Mouse (Mus musculus) kidney, postnatal 0 days (tissue): ENCODE measurements around the gene Tlr2. TPM values are rescaled to one million over a fixed set of nuclear protein-coding genes. Genes with fewer than 3 reads are reported as not detected.

Experiments
- ATAC-seq: fragments of 200-750 bp; cut with Nextera tagmentation; replicated peaks from 2 replicates; pipeline ENCODE4 v1.8.0; 2017; ENCODE audit warnings: low read depth, moderate number of reproducible peaks, moderate TSS enrichment, moderate library complexity; ENCODE audit not compliant: low FRiP score
- DNase-seq: peaks from one replicate; pipeline ENCODE4 v3.0.0-alpha.2; 2016; ENCODE audit warnings: low spot score
- H3K27ac ChIP-seq: fragments of 300-500 bp; sonication (generic); 2 replicates; pipeline ENCODE4 v1.5.1; 2014; ENCODE audit warnings: mild to moderate bottlenecking
- H3K27me3 ChIP-seq: fragments of 300-500 bp; sonication (generic); 2 replicates; pipeline ENCODE4 v1.6.1; 2014; ENCODE audit warnings: low read length, mixed read lengths; ENCODE audit not compliant: insufficient read depth
- H3K36me3 ChIP-seq: fragments of 300-500 bp; sonication (generic); 2 replicates; pipeline ENCODE4 v1.6.1; 2014; ENCODE audit warnings: low read length, mixed read lengths; ENCODE audit not compliant: insufficient read depth
- H3K4me1 ChIP-seq: fragments of 300-500 bp; sonication (generic); replicated peaks from 2 replicates; pipeline ENCODE4 v1.6.1; 2014; ENCODE audit warnings: antibody characterized with exemption, low read length, mixed read lengths; ENCODE audit not compliant: insufficient read depth
- H3K4me2 ChIP-seq: fragments of 300-500 bp; sonication (generic); 2 replicates; pipeline ENCODE4 v1.6.1; 2014; ENCODE audit warnings: mild to moderate bottlenecking, low read length, moderate library complexity, mixed read lengths
- H3K4me3 ChIP-seq: fragments of 300-500 bp; sonication (generic); replicated peaks from 2 replicates; pipeline ENCODE4 v1.5.1; 2014; ENCODE audit warnings: low read depth, low read length
- H3K9ac ChIP-seq: fragments of 300-500 bp; sonication (generic); 2 replicates; pipeline ENCODE4 v1.6.1; 2014; ENCODE audit warnings: low read depth, low read length
- H3K9me3 ChIP-seq: fragments of 300-500 bp; sonication (generic); replicated peaks from 2 replicates; pipeline ENCODE4 v1.6.1; 2016; ENCODE audit warnings: low read length, inconsistent platforms, mixed read lengths
- CTCF ChIP-seq: IDR thresholded peaks from 2 replicates; pipeline ENCODE4 v1.5.1; 2016; ENCODE audit warnings: antibody characterized with exemption, low read depth, mild to moderate bottlenecking, moderate library complexity
- WGBS: fragments of 180-500 bp; shearing (Covaris S2); extraction: QIAGEN DNeasy Blood & Tissue Kit; methylation state at CpG from one replicate; pipeline ENCODE4 v1.1.7; 2014; 5-methylcytosine and 5-hydroxymethylcytosine counted together
- polyA plus RNA-seq: library from polyadenylated mRNA; unstranded; fragments of >200 nt; fragmentation: Nextera tagmentation; extraction: Ambion mirVana; gene quantifications from 2 replicates; pipeline ENCODE4 v1.2.1, GENCODE M21; 2015

Gene Tlr2
- polyA plus RNA-seq, 1 experiment from 2014 or later: 3.9 TPM

DNA sequence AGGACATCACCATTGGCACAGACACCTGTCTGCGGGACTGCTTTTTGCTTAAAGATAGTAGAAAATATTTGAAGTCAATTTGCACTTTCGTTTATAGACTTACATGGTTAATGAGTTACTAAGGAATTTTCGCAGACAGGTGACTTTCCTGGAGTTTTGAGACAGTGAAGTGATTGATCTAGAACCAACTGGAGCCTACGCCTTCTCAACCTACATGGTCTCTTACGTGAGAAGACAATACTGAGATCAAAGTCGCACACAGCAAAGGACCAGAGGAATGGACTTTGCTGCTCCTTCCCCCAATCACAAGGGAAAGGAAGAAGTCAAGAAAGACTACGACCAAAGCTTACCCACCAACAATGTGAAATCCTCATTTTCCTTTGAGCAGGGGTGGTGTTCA is 42.1 kb downstream of the Tlr2 start:
- WGBS: 78% methylated on average over 7 of the region's 7 CpGs
- Histone ChIP-seq H3K27ac (no peak overlapping the region), H3K4me1 (no peaks in the 10 kb centered on the region), H3K9me3 (no peaks in the 10 kb centered on the region), H3K4me2 (no peak overlapping the region), H3K36me3 (no peaks in the 10 kb centered on the region), H3K27me3 (no peaks in the 10 kb centered on the region), H3K9ac (no peak overlapping the region), H3K4me3 (no peak overlapping the region)
- no peak for DNase-seq
- TF ChIP-seq CTCF: no peak
- ATAC-seq: no peak

- no peak overlapping the region for H3K27ac ChIP-seq
- TF ChIP-seq CTCF: peak; percentile 80
- H3K9me3 ChIP-seq: no peaks in the 10 kb centered on the region
- no peaks in the 10 kb centered on the region for H3K36me3 ChIP-seq
- H3K27me3 ChIP-seq: no peaks in the 10 kb centered on the region
- H3K4me3 ChIP-seq: no peak overlapping the region
- DNase-seq (peak; percentile 78), ATAC-seq (peak; percentile 54)
- H3K4me1 ChIP-seq: no peaks in the 10 kb centered on the region
- H3K4me2 ChIP-seq: 0 out of 2 replicates have a peak overlapping the region, but pooled peaks have one; percentile 6
- WGBS: 5% methylated on average over 10 of the region's 10 CpGs
- no peak overlapping the region for H3K9ac ChIP-seq
These were observed 43.7 kb downstream of the Tlr2 start for GRCm38 (mm10) chr3:83797828-83798227.

GRCm38 (mm10) chr3:83797098-83797497 is 44.5 kb downstream of the Tlr2 start:
- H3K27me3 ChIP-seq: no peaks in the 10 kb centered on the region
- H3K9ac ChIP-seq: no peak overlapping the region
- H3K27ac ChIP-seq: no peak overlapping the region
- H3K36me3 ChIP-seq: no peaks in the 10 kb centered on the region
- TF ChIP-seq CTCF: no peak
- no peak for DNase-seq
- no peaks in the 10 kb centered on the region for H3K4me1 ChIP-seq
- no peak overlapping the region for H3K4me2 ChIP-seq
- WGBS: 55% methylated on average over 6 of the region's 6 CpGs
- no peaks in the 10 kb centered on the region for H3K9me3 ChIP-seq
- H3K4me3 ChIP-seq: no peak overlapping the region
- no peak for ATAC-seq

DNA sequence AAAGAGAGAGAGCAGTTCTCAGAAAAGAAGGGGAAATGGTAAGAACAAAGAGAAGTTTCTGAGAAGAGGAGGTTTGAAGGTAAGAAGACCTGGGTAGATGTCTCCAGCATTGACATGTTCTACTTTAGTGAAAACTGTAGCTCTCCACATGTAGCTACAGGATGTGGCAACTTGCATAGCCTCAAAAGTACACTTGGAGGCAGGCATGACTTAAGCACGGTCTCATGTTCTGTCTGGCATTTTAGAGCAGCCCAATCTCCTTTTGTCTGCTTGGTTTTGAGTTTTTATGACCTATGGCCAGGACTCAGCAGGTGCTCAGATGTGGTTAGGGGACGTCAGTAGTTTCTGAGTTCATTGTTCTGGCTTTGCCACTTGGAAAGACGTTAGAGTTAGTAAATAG is 50.1 kb downstream of the Tlr2 start:
- H3K4me1 ChIP-seq: no peaks in the 10 kb centered on the region
- ATAC-seq (no peak), DNase-seq (no peak)
- no peak overlapping the region for H3K4me2 ChIP-seq
- no peak overlapping the region for H3K4me3 ChIP-seq
- TF ChIP-seq CTCF: no peak
- H3K27ac ChIP-seq: no peak overlapping the region
- no peaks in the 10 kb centered on the region for H3K9me3 ChIP-seq
- WGBS: 71% methylated on average over 3 of the region's 3 CpGs
- no peaks in the 10 kb centered on the region for H3K36me3 ChIP-seq
- no peak overlapping the region for H3K9ac ChIP-seq
- no peaks in the 10 kb centered on the region for H3K27me3 ChIP-seq

DNA sequence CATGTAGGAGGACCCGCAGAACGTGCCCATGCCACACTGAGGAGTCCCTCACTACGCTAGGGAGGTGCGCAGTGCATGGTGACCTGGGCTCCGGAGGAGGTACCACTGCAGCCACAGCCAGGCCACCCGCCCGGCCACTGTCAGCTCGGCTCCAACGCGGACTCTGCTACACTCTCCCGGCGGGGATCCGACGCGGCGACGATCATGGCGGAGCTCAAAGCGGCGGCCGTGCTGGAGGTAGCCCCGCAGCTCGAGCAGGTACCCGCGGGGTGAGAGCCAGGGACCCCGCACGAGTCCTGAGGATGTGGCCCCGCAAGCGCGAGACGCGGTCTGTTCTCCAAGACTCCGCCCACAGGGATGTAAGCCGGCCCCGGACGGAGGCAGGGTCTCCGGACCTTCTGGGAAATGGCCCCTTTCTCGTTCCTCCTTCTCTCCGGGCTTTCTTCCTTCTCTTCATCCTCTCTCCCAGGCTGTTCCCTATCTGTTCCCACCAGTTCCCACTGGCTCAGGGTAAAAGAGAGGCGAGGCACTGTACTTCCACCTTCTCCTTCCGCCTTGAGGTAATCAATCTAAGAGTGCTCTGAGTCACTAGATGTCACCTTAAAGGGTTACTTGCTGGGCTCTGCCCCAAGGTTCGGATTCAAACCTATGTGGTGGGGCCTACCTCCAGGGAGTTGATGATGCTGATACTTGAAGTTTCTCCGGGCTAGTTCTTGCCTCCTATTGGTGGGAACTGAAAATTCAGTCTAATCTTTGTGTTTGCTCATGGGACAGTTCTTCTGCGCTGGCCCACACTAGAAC is 51.7 kb downstream of the Tlr2 start:
- Histone ChIP-seq H3K4me2 (peak overlapping the region; percentile 89), H3K27me3 (no peaks in the 10 kb centered on the region), H3K36me3 (no peaks in the 10 kb centered on the region), H3K4me1 (no peaks in the 10 kb centered on the region), H3K4me3 (peak overlapping the region; percentile 61), H3K9ac (peak overlapping the region; percentile 59), H3K9me3 (no peaks in the 10 kb centered on the region), H3K27ac (no peak overlapping the region)
- DNase-seq (peak; percentile 65), ATAC-seq (peak; percentile 63)
- 3% methylated on average over 44 of the region's 44 CpGs for WGBS
- TF ChIP-seq CTCF: peak; percentile 35; the same call in 1 of the 2 replicates

DNA sequence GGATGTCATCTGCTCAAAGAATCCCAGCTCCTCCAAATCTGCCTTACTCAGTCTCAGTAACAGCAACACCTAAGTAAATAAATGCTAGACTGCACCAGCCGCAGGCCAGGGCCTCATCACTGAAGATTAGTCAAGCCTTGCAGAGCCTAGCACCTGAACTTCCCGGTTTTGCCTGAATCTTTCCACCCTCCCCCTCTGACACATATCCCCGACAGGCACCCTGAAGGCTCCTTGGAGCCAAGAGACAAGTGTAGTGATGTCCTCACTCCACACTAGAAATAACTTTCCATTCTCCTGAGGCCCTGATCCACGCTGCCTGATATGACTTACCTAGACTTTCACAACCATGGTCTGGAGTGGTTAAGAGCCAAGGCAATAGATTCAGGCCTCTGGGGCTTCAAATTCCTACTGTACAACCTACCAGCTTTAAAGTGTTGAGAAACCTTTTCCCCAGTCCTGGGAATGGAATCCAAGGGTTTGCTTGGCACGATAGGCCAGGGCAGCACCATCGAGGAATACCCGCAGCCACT is 53.7 kb downstream of the Tlr2 start:
- 75% methylated on average over 7 of the region's 7 CpGs for WGBS
- Histone ChIP-seq H3K36me3 (no peaks in the 10 kb centered on the region), H3K27ac (no peak overlapping the region), H3K4me2 (no peak overlapping the region), H3K4me3 (no peak overlapping the region), H3K9ac (no peak overlapping the region), H3K4me1 (peaks cover 7% of the 10 kb centered on the region; the same call in 1 of the 2 replicates), H3K27me3 (no peaks in the 10 kb centered on the region), H3K9me3 (no peaks in the 10 kb centered on the region)
- DNase-seq: no peak
- no peak for TF ChIP-seq CTCF
- ATAC-seq: no peak
